Mouse (Mus musculus) adrenal gland (tissue): ENCODE results near the gene Sgip1.

Experiments
- intact Hi-C: fragments of 180-260 bp; cut with DNase I; formaldehyde crosslinking; loops from one replicate; pipeline ENCODE4 v1.15.1; 2025

Sgip1 gene

GRCm38 (mm10) chr4:102895866-102896265 lies 154.8 kb downstream of the Sgip1 start:
- intact Hi-C loops = no loop called here

GRCm38 (mm10) chr4:102898987-102899386 lies 157.9 kb downstream of the Sgip1 start:
- intact Hi-C loops = no loop called here

DNA sequence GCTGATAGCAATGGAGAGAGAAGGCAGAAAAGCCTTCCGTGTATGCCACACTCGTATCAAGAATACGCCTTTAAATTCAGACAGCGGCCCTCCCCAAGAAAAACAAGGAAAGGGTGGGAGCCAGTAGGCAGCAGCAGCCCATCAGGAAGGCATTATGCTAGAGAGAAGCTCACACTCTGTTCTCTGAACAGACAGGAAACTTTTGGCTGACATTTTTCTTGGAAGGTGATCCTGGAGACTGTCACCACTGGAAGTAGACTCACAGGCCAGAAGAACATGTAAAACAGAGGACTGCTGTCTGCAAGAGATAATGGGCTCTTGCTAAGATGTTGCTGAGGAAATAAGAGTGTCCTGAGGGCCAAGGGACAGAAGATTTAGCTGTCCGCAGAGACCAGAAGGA lies 158.6 kb downstream of the Sgip1 start:
- intact Hi-C loops = no loop called here

DNA sequence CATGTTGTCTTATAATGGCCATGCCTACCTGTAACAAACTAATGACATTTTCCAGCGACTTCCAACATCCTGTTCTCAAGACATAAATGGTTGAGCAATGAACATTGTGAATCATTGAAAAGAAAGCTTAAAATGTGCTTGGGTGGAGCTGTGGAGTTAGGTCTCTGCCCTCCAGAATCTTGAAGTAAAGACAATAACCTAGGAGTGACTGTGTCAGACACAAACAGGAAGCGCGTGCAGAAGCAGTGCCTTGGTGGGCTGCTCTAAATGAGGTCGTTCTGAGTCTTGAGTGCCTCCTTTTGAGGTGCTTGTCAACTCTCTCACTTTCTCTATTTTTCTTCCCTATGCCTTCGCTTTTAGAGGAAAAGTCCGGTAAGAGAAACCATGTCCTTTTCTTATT lies 159.1 kb downstream of the Sgip1 start:
- intact Hi-C loops = no loop called here

- intact Hi-C loops = no loop called here
Measured at GRCm38 (mm10) chr4:102907843-102908427, 166.8 kb downstream of the Sgip1 start.

- intact Hi-C loops = no loop called here
Measured at GRCm38 (mm10) chr4:102910191-102910590, 169.1 kb downstream of the Sgip1 start.

GRCm38 (mm10) chr4:102913176-102913575 lies 172.1 kb downstream of the Sgip1 start:
- intact Hi-C loops = no loop called here

GRCm38 (mm10) chr4:102913700-102914327 lies 172.7 kb downstream of the Sgip1 start:
- intact Hi-C loops = no loop called here

- intact Hi-C loops = no loop called here
Measured at GRCm38 (mm10) chr4:102918191-102918590, 177.1 kb downstream of the Sgip1 start.

- intact Hi-C loops = no loop called here
Measured at GRCm38 (mm10) chr4:102929491-102929890, 188.4 kb downstream of the Sgip1 start.

DNA sequence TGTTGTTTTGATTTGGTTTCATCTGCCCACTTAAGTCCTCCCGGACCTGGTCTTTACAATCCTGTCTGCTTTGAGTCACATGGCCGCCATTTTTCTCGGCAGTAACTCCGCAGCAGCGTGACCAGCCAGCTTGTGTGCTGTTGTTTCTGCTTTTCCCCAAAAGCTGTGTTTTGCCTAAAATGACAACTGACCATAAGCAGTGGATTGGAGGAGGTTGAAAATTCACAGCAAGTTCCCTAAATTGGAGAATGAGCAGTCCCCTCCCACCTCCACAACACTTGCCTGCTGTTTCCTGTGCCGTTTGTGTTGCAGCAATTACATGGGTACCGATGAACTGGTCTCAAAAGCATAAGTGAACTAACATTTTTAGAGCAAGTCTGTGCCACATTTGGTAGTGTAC lies 189.6 kb downstream of the Sgip1 start:
- intact Hi-C loops = no loop called here

DNA sequence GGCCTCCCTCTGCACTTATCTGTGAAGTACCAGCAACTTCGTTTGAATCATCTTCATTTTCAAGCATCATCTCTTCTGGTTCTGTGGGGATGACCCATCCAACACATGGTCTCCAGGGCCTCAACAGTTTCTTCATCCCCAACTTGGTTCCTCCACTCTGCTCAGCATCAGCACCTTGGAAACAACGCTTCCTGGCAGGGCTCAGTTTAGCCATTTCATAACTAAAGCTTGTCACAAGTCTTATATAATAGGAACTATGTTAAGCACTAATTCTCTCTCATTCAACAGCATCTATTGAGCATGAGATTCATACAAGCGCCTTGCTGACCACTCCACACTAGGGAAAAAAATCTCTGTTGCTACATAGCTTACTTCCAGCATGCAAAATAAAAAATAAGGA lies 199.2 kb downstream of the Sgip1 start:
- intact Hi-C loops = no loop called here

GRCm38 (mm10) chr4:102940738-102941137 lies 199.6 kb downstream of the Sgip1 start:
- intact Hi-C loops = no loop called here

GRCm38 (mm10) chr4:102944325-102944724 lies 203.2 kb downstream of the Sgip1 start:
- intact Hi-C loops = no loop called here

DNA sequence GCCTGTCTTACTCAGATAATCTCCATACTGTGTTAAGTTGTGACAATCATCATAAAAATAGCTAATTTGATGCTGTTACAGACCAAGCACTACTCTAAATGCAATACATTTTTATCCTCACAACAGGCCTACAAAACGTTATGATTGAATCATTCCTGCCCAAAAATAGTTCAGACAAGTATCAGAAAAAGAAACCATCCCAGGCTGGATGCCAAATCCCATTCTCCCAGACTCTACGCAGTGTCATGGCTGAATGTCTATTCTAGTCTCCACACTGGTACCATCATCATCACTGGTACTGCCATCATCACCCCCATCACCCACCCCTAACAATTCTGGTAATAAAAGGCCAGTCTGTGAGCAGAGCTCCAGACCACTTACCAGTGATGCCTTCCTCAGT lies 211.4 kb downstream of the Sgip1 start:
- intact Hi-C loops = loop anchor here (10.0 kb wide), 1 partner anchor 88 kb away; no protein-coding TSS in a partner anchor

DNA sequence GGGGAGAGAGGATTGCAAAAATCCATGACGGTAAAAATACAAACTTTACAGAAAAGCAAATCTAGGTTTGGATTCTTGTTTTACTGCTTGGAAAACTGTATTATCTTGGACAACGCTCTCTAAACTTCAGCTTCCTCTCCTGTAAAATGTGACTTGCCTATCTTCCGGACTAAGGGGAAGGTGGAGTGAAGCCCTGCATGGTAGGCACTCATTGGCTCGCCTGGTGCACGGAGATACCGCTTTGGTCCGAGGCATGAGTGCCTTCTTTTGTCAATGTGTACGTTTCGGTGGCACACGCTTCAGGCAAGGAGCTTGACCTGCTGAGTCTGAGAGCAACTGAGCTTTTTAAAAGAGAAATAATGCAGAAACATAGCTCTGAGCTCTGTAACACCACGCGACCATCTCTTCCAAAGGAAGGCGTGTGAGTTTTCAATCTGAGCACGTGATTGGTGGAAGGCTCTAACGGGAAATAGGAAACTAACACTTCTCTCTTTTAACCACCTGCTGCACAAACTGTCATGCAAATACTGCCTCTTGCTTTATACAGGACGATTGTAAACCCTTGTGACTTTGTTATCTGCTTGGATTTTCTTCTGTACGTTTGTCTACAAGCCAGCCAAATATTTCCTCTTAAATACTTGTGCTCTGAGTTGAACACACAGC lies 214.3 kb downstream of the Sgip1 start:
- intact Hi-C loops = loop anchor here (10.0 kb wide), 1 partner anchor 91 kb away; no protein-coding TSS in a partner anchor

GRCm38 (mm10) chr4:102959409-102959808 lies 218.3 kb downstream of the Sgip1 start:
- intact Hi-C loops = loop anchor here (10.0 kb wide), 1 partner anchor 95 kb away; no protein-coding TSS in a partner anchor

DNA sequence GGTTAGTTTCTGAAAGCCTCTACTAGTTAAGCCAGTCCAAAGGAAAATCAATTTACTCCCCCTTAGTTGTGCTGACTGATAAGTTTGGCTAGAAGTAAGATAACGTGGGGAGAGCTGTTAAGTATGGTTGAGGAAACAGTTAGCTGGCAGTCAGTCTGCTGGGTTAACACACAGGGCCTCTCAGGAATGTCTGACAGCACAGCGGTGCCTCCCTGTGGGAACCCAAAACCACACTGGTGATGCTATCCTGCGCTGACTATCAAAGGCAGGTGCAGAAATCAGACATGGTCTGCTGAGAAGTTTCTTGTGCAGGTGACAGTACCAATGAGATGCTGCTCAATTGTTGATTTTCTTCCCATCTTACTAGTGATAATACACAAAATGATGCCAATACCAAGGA lies 223.1 kb downstream of the Sgip1 start:
- intact Hi-C loops = loop anchor here (10.0 kb wide), 1 partner anchor 249 kb away; no protein-coding TSS in a partner anchor

DNA sequence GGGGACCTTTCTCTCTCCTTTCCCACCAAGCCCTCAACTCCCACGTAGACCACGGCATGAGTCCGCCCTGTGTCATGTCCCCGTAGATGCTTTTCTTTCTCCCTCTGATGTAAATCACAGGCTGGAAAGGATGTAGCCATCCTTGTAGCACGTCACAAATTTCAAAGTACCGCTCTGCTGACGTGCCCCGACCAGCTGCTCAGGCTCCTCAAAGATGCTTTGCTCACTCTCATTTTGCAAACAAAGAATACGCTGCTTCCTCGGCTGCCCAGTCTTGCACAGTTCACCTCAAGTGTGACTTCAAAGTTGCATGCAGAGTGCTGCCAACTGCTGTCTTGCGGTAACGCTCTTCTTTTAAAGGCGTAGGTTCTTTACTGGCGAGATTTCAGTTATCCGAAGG lies 226.7 kb downstream of the Sgip1 start:
- intact Hi-C loops = loop anchor here (10.0 kb wide), 1 partner anchor 253 kb away; no protein-coding TSS in a partner anchor

GRCm38 (mm10) chr4:102969599-102969998 lies 228.5 kb downstream of the Sgip1 start:
- intact Hi-C loops = loop anchor here (10.0 kb wide), 1 partner anchor 255 kb away; no protein-coding TSS in a partner anchor

- intact Hi-C loops = no loop called here
Measured at GRCm38 (mm10) chr4:102971159-102971558, 230.1 kb downstream of the Sgip1 start.

DNA sequence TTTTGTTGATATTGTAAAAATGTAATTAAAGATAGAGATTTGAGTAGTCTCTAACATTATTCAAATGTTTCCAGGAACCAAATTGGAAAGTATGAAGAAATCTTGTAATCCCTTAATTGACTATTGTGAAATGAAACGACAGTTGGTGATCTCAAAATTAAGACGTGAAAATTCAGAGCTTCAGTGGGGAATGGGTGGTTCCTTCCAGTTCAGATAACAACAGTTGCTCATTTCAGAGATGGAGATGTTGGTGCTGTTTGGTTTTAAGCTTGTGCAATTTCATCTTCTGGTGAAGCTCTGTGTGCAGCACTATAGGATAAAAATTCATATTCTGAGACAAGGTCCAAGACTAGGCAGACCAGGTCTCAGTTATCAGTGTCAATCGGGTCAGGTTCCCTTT lies 231.0 kb downstream of the Sgip1 start:
- intact Hi-C loops = no loop called here
